In genomic region chr3:129649586-129650292, GRCm38 (mm10) we compare ENCODE assay signal across 10 mouse cellular contexts.
DNase-seq lines count a peak whose midpoint lies in the region; ATAC-seq and TF ChIP-seq lines count a peak whose summit lies in the region.
"Had no signal": no experiment of that assay in that cellular context is flagged by ENCODE, and none has a peak within 500 bp of the region (broad histone marks: within the 10 kb centered on the region; RNA-seq: fewer than 3 reads in every experiment).

No protein-coding gene starts in this region.

- no peak for TF ChIP-seq CTCF in stomach, postnatal 0 days (IDR thresholded peaks at IDR 0.05; ENCODE audit: low read depth)

- WGBS in midbrain, embryonic 15.5 days, result 61% methylated on average over 8 of the region's 8 CpGs
- 67% methylated on average over 8 of the region's 8 CpGs for WGBS in midbrain, embryonic 10.5 days
- WGBS in intestine, embryonic 16.5 days, result 66% methylated on average over 8 of the region's 8 CpGs
- 63% methylated on average over 8 of the region's 8 CpGs for WGBS in stomach, postnatal 0 days

- no peak overlapping the region for H3K9ac ChIP-seq in midbrain, embryonic 15.5 days
- H3K9ac ChIP-seq in intestine, embryonic 16.5 days (ENCODE audit: low read depth, low read length), result no peak overlapping the region
- H3K9ac ChIP-seq in stomach, postnatal 0 days (ENCODE audit: low read length), result no peak overlapping the region
- H3K9ac ChIP-seq: stomach, embryonic 15.5 days had no signal

- no peak for DNase-seq in frontal cortex, postnatal 36 days (ENCODE audit: low spot score in 2 of 2)
- no peak for DNase-seq in midbrain, embryonic 10.5 days (ENCODE audit: low spot score)
- peak; percentile 30 for DNase-seq in stomach, postnatal 0 days (ENCODE audit: low spot score)
- no peak for DNase-seq in cerebellum, adult 9-11 months
- DNase-seq in T-cell, adult 2 months (ENCODE audit: low spot score), result no peak

- H3K4me2 ChIP-seq in midbrain, embryonic 15.5 days, result no peak overlapping the region
- H3K4me2 ChIP-seq in intestine, embryonic 16.5 days (ENCODE audit: low read depth, low read length), result no peak overlapping the region
- H3K4me2 ChIP-seq in stomach, postnatal 0 days (replicated peaks; ENCODE audit: low read depth), result no peak overlapping the region
- H3K4me2 ChIP-seq: stomach, embryonic 15.5 days had no signal

- peak; percentile 67 for ATAC-seq in frontal cortex, adult (ENCODE audit: low TSS enrichment)
- ATAC-seq in midbrain, embryonic 15.5 days (replicated peaks), result 0 out of 2 replicates have a peak, but pooled peaks have one; percentile 28
- ATAC-seq in intestine, embryonic 16.5 days, result peak; percentile 69
- peak; percentile 45; the same call in 1 of the 2 replicates for ATAC-seq in stomach, postnatal 0 days (ENCODE audit: low FRiP score, low TSS enrichment)

- no peaks in the 10 kb centered on the region for H3K27me3 ChIP-seq in midbrain, embryonic 15.5 days (replicated peaks)
- no peaks in the 10 kb centered on the region for H3K27me3 ChIP-seq in midbrain, embryonic 10.5 days (ENCODE audit: low read depth, poor library complexity, severe bottlenecking)
- no peaks in the 10 kb centered on the region for H3K27me3 ChIP-seq in intestine, embryonic 16.5 days (replicated peaks; ENCODE audit: control insufficient read depth, insufficient read depth, low read length)
- H3K27me3 ChIP-seq in stomach, postnatal 0 days (ENCODE audit: control insufficient read depth, insufficient read depth, low read length), result no peaks in the 10 kb centered on the region
- H3K27me3 ChIP-seq: CH12.LX; stomach, embryonic 15.5 days had no signal

- no peaks in the 10 kb centered on the region for H3K9me3 ChIP-seq in midbrain, embryonic 15.5 days
- H3K9me3 ChIP-seq in midbrain, embryonic 10.5 days (replicated peaks), result no peaks in the 10 kb centered on the region
- H3K9me3 ChIP-seq in intestine, embryonic 16.5 days (ENCODE audit: control insufficient read depth, low read length), result no peaks in the 10 kb centered on the region
- H3K9me3 ChIP-seq in stomach, postnatal 0 days (ENCODE audit: control insufficient read depth, low read length), result no peaks in the 10 kb centered on the region
- H3K9me3 ChIP-seq: stomach, embryonic 15.5 days had no signal

- no peak overlapping the region for H3K27ac ChIP-seq in midbrain, embryonic 15.5 days
- no peak overlapping the region for H3K27ac ChIP-seq in midbrain, embryonic 10.5 days (replicated peaks)
- no peak overlapping the region for H3K27ac ChIP-seq in intestine, embryonic 16.5 days (ENCODE audit: low read length)
- no peak overlapping the region for H3K27ac ChIP-seq in stomach, postnatal 0 days (replicated peaks)
- H3K27ac ChIP-seq: stomach, embryonic 15.5 days had no signal

- no peaks in the 10 kb centered on the region for H3K36me3 ChIP-seq in midbrain, embryonic 15.5 days (replicated peaks)
- H3K36me3 ChIP-seq in midbrain, embryonic 10.5 days, result no peaks in the 10 kb centered on the region
- H3K36me3 ChIP-seq in intestine, embryonic 16.5 days (ENCODE audit: control insufficient read depth, insufficient read depth, low read length), result no peaks in the 10 kb centered on the region
- no peaks in the 10 kb centered on the region for H3K36me3 ChIP-seq in stomach, postnatal 0 days (ENCODE audit: control insufficient read depth, insufficient read depth, low read length)
- H3K36me3 ChIP-seq: stomach, embryonic 15.5 days had no signal

- no peak for TF ChIP-seq EP300 in stomach, postnatal 0 days (optimal IDR thresholded peaks at IDR 0.05)

- no peak overlapping the region for H3K4me3 ChIP-seq in midbrain, embryonic 15.5 days
- H3K4me3 ChIP-seq in midbrain, embryonic 10.5 days, result no peak overlapping the region
- H3K4me3 ChIP-seq in intestine, embryonic 16.5 days (ENCODE audit: low read length), result no peak overlapping the region
- no peak overlapping the region for H3K4me3 ChIP-seq in stomach, postnatal 0 days (ENCODE audit: low read depth, low read length)
- H3K4me3 ChIP-seq: stomach, embryonic 15.5 days had no signal

- no peaks in the 10 kb centered on the region for H3K4me1 ChIP-seq in midbrain, embryonic 15.5 days
- peaks cover 18% of the 10 kb centered on the region for H3K4me1 ChIP-seq in midbrain, embryonic 10.5 days
- H3K4me1 ChIP-seq in intestine, embryonic 16.5 days (ENCODE audit: control insufficient read depth, insufficient read depth, low read length), result 0 out of 2 replicates have a peak, but pooled peaks cover 5% of the 10 kb centered on the region
- no peaks in the 10 kb centered on the region for H3K4me1 ChIP-seq in stomach, postnatal 0 days (replicated peaks; ENCODE audit: control insufficient read depth, insufficient read depth)
- H3K4me1 ChIP-seq: stomach, embryonic 15.5 days had no signal
